Mouse (Mus musculus): ENCODE measurements around the gene Smim20. TPM values are rescaled to one million over a fixed set of nuclear protein-coding genes. Genes with fewer than 3 reads are reported as not detected.

Gene Smim20
- total RNA-seq, 1 experiment from 2014 or later = 23.4 TPM

- ATAC-seq (replicated peaks in 1 of 2; ENCODE audit: insufficient read depth in 1 of 2, low FRiP score in 2 of 2, low TSS enrichment in 1 of 2, low read depth in 1 of 2, poor library complexity in 2 of 2, severe bottlenecking in 2 of 2) = no peak
Measured at GRCm38 (mm10) chr5:53324256-53324655, 57.4 kb downstream of the Smim20 start.

GRCm38 (mm10) chr5:53324791-53325190 lies 57.9 kb downstream of the Smim20 start:
- no peak for ATAC-seq (replicated peaks in 1 of 2; ENCODE audit: insufficient read depth in 1 of 2, low FRiP score in 2 of 2, low TSS enrichment in 1 of 2, low read depth in 1 of 2, poor library complexity in 2 of 2, severe bottlenecking in 2 of 2)

GRCm38 (mm10) chr5:53326023-53326422 lies 59.1 kb downstream of the Smim20 start:
- ATAC-seq (replicated peaks in 1 of 2; ENCODE audit: insufficient read depth in 1 of 2, low FRiP score in 2 of 2, low TSS enrichment in 1 of 2, low read depth in 1 of 2, poor library complexity in 2 of 2, severe bottlenecking in 2 of 2) = peak; percentile 81

GRCm38 (mm10) chr5:53326491-53326890 lies 59.6 kb downstream of the Smim20 start:
- no peak for ATAC-seq (replicated peaks in 1 of 2; ENCODE audit: insufficient read depth in 1 of 2, low FRiP score in 2 of 2, low TSS enrichment in 1 of 2, low read depth in 1 of 2, poor library complexity in 2 of 2, severe bottlenecking in 2 of 2)

Other genes with a start within 250 kb of the Smim20 start
- not detected in 2 replicates for gene Slc34a2, start 229.0 kb upstream of the Smim20 start, total RNA-seq (2017)
- 0.35 and 0.69 TPM in 2 replicates for gene Sel1l3, start 53.2 kb upstream of the Smim20 start, total RNA-seq (2017)
- gene Rbpj, start 199.1 kb downstream of the Smim20 start, total RNA-seq (2017) = 37.7 and 51.2 TPM in 2 replicates

Data from hematopoietic stem cell, adult 5-6 weeks (primary cell).